In the genomic region with DNA sequence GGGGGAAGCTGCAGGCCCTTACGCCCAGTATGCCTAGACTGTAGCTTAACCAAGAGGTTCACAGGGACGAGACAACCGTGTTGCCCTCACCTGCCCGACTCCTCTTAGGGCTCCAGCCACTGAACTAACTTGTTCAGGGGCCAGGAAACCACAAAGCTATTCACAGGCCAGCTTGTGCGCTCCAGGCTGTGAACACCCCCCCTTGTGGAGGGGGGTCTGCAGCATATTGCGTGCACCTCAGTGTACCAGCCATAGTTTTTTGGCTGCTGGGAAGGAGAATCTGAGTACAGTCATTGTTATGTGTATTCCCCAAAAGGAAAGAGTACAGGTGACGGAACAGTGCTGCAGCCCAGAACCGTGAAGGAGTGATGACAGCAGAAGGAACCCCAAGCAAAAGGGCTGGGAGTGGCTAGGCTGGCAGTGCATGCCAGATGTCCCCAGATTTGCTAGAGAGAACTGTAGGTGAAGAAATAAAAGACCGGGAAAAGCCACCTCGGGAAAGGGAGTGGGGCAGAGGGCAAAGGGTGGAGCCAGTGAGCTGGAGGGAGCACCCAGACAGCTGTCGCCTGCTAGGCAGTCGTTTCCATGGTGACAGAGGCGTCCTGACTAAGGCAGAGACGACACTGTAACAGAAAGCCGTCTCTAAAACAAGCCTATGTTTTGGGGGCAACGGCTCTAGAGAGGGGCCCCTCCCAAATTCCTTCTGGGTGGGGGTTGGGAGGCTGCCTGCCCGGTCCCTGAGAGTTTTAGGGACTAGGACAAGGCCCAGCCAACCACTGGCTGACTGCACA, we compare ENCODE assay signal across 9 mouse cellular contexts. TPM values are rescaled to one million over a fixed set of nuclear protein-coding genes. Genes with fewer than 3 reads are reported as not detected.
A peak's percentile ranks its signal among the peaks of the same experiment; 100 is the strongest.
DNase-seq lines count a peak whose midpoint lies in the region; ATAC-seq and TF ChIP-seq lines count a peak whose summit lies in the region.
"Had no signal": no experiment of that assay in that cellular context is flagged by ENCODE, and none has a peak within 500 bp of the region (broad histone marks: within the 10 kb centered on the region; RNA-seq: fewer than 3 reads in every experiment).

No protein-coding gene starts in this region.

- no peaks in the 10 kb centered on the region for H3K9me3 ChIP-seq in hindbrain, embryonic 16.5 days (ENCODE audit: control insufficient read depth, low read length)

- TF ChIP-seq CTCF in thymus, adult 2 months (IDR thresholded peaks at IDR 0.05; ENCODE audit: borderline replicate concordance, control insufficient read depth, extremely low read depth, insufficient read depth, low read length, poor library complexity): no peak
- no peak for TF ChIP-seq CTCF in lung, adult 2 months (IDR thresholded peaks at IDR 0.05; ENCODE audit: insufficient read depth, low read length)
- TF ChIP-seq CTCF in small intestine, adult 2 months (IDR thresholded peaks at IDR 0.05; ENCODE audit: extremely low read depth, insufficient read length, insufficient replicate concordance, low read depth, low read length): no peak

- ATAC-seq in hindbrain, embryonic 16.5 days: no peak
- ATAC-seq in megakaryocyte-erythroid progenitor cell, adult 5-6 weeks (replicated peaks; ENCODE audit: low FRiP score, low TSS enrichment, poor library complexity, severe bottlenecking): no peak

- H3K27me3 ChIP-seq in thymus, adult 2 months (ENCODE audit: control insufficient read depth, insufficient read depth, low read length): no peaks in the 10 kb centered on the region
- no peaks in the 10 kb centered on the region; the same call in 1 of the 2 replicates for H3K27me3 ChIP-seq in hindbrain, embryonic 16.5 days (replicated peaks; ENCODE audit: control insufficient read depth, insufficient read depth, low read length)
- no peaks in the 10 kb centered on the region for H3K27me3 ChIP-seq in small intestine, adult 2 months (ENCODE audit: control insufficient read depth, insufficient read depth, low read length)

- 27% methylated on average over 17 of the region's 17 CpGs for WGBS in thymus, adult 2 months
- WGBS in hindbrain, embryonic 16.5 days: 25% methylated on average over 17 of the region's 17 CpGs
- WGBS in lung, adult 2 months: 29% methylated on average over 17 of the region's 17 CpGs
- 19% methylated on average over 17 of the region's 17 CpGs for WGBS in small intestine, adult 2 months

- H3K4me1 ChIP-seq in thymus, adult 2 months (replicated peaks; ENCODE audit: control insufficient read depth, insufficient read depth, low read length): 0 out of 2 replicates have a peak, but pooled peaks cover 9% of the 10 kb centered on the region
- H3K4me1 ChIP-seq in hindbrain, embryonic 16.5 days (ENCODE audit: control insufficient read depth, insufficient read depth, low read depth, low read length): peaks cover 39% of the 10 kb centered on the region
- H3K4me1 ChIP-seq in lung, adult 2 months (ENCODE audit: control insufficient read depth, insufficient read depth, low read length): peaks cover 31% of the 10 kb centered on the region
- H3K4me1 ChIP-seq in small intestine, adult 2 months (ENCODE audit: control insufficient read depth, insufficient read depth, insufficient read length, low read length): peaks cover 37% of the 10 kb centered on the region

- H3K27ac ChIP-seq in thymus, adult 2 months (ENCODE audit: control insufficient read depth, insufficient read depth, low read length): no peak overlapping the region
- H3K27ac ChIP-seq in hindbrain, embryonic 16.5 days (ENCODE audit: low read depth, low read length): peak overlapping the region; percentile 6; the same call in 1 of the 2 replicates
- H3K27ac ChIP-seq in small intestine, adult 2 months (ENCODE audit: insufficient read depth, low read depth, low read length): peak overlapping the region; percentile 46; the same call in 1 of the 2 replicates

- no peak overlapping the region; the same call in 1 of the 2 replicates for H3K9ac ChIP-seq in hindbrain, embryonic 16.5 days (ENCODE audit: low read depth, low read length)

- H3K36me3 ChIP-seq in thymus, adult 2 months (ENCODE audit: control insufficient read depth, insufficient read depth, low read length): no peaks in the 10 kb centered on the region
- H3K36me3 ChIP-seq in hindbrain, embryonic 16.5 days (ENCODE audit: control insufficient read depth, insufficient read depth, low read length): no peaks in the 10 kb centered on the region
- no peaks in the 10 kb centered on the region for H3K36me3 ChIP-seq in small intestine, adult 2 months (ENCODE audit: control insufficient read depth, insufficient read depth, low read length)

- peak overlapping the region; percentile 8; the same call in 1 of the 2 replicates for H3K4me2 ChIP-seq in hindbrain, embryonic 16.5 days (ENCODE audit: low read length)

- DNase-seq in thymus, adult 2 months: peak; percentile 9
- no peak for DNase-seq in thymus, adult 18-20 months
- peak; percentile 68 for DNase-seq in gastrocnemius, adult 18-20 months (ENCODE audit: low spot score)
- DNase-seq in lung, adult 2 months: peak; percentile 61
- no peak for DNase-seq in layer of hippocampus, postnatal 25 days (ENCODE audit: extremely low spot score in 1 of 2, low spot score in 1 of 2)

- TF ChIP-seq POLR2A in thymus, adult 2 months (IDR thresholded peaks at IDR 0.05; ENCODE audit: control insufficient read depth, extremely low read depth, insufficient read depth, low read length, poor library complexity): no peak
- TF ChIP-seq POLR2A in lung, adult 2 months (IDR thresholded peaks at IDR 0.05; ENCODE audit: borderline replicate concordance, extremely low read depth, low read depth, low read length): no peak
- TF ChIP-seq POLR2A in small intestine, adult 2 months (IDR thresholded peaks at IDR 0.05; ENCODE audit: low read depth, low read length): no peak

- no peak overlapping the region for H3K4me3 ChIP-seq in thymus, adult 2 months (ENCODE audit: control insufficient read depth, insufficient read depth, low read length)
- H3K4me3 ChIP-seq in hindbrain, embryonic 16.5 days (ENCODE audit: low read length): no peak overlapping the region
- H3K4me3 ChIP-seq in lung, adult 2 months (replicated peaks; ENCODE audit: extremely low read depth, low read depth, low read length): no peak overlapping the region
- H3K4me3 ChIP-seq in small intestine, adult 2 months (ENCODE audit: low read depth, low read length): peak overlapping the region; percentile 1; the same call in 1 of the 2 replicates

RNA-seq across cellular contexts. Expression of gene Tppp3, which starts 2.7 kb away (rescaled TPM):
- polyA plus RNA-seq in thymus, adult 2 months (2012; rRNA removed): 14.6 and 27.8 TPM in 2 replicates
- 10 to 100 TPM; 47.9 to 56.7 TPM for total RNA-seq in gastrocnemius, adult 18-20 months (2021)
- polyA plus RNA-seq in hindbrain, embryonic 16.5 days (2015; fragmentation: Nextera tagmentation; extraction: Ambion mirVana): 246 and 256 TPM in 2 replicates
- polyA plus RNA-seq in lung, adult 2 months (2012; rRNA removed): 785 and 816 TPM in 2 replicates
- polyA plus RNA-seq in small intestine, adult 2 months (2012; rRNA removed): 36.9 and 60.5 TPM in 2 replicates
- total RNA-seq in layer of hippocampus, postnatal 25 days (2021): 10 to 100 TPM; 26.7 to 33.7 TPM
- 0.45 and 1.4 TPM in 2 replicates for total RNA-seq in megakaryocyte-erythroid progenitor cell, adult 5-6 weeks (2014; fragmentation: Nextera tagmentation)
- 1.3 TPM in 1 of 2 replicates, not detected in the other for total RNA-seq in megakaryocyte-erythroid progenitor cell, adult 5-6 weeks (2017)

RNA-seq across cellular contexts. Expression of gene Zdhhc1, which starts 22.7 kb away (rescaled TPM):
- polyA plus RNA-seq in thymus, adult 2 months (2012; rRNA removed): 22.3 and 23.5 TPM in 2 replicates
- 10 to 100 TPM; 10.3 to 11.6 TPM for total RNA-seq in gastrocnemius, adult 18-20 months (2021)
- 39.0 and 40.2 TPM in 2 replicates for polyA plus RNA-seq in hindbrain, embryonic 16.5 days (2015; fragmentation: Nextera tagmentation; extraction: Ambion mirVana)
- 130 and 133 TPM in 2 replicates for polyA plus RNA-seq in lung, adult 2 months (2012; rRNA removed)
- polyA plus RNA-seq in small intestine, adult 2 months (2012; rRNA removed): 14.8 and 15.2 TPM in 2 replicates
- total RNA-seq in layer of hippocampus, postnatal 25 days (2021): 10 to 100 TPM; 27.6 to 34.0 TPM
- 8.4 and 12.8 TPM in 2 replicates for total RNA-seq in megakaryocyte-erythroid progenitor cell, adult 5-6 weeks (2014; fragmentation: Nextera tagmentation)
- 2.2 and 3.8 TPM in 2 replicates for total RNA-seq in megakaryocyte-erythroid progenitor cell, adult 5-6 weeks (2017)

RNA-seq across cellular contexts. Expression of gene Hsd11b2, which starts 44.5 kb away (rescaled TPM):
- polyA plus RNA-seq in thymus, adult 2 months (2012; rRNA removed): 0.46 and 0.90 TPM in 2 replicates
- under 1 TPM in 1 of 2 experiments, not detected in 1; 0.11 TPM for total RNA-seq in gastrocnemius, adult 18-20 months (2021)
- 6.9 and 8.8 TPM in 2 replicates for polyA plus RNA-seq in hindbrain, embryonic 16.5 days (2015; fragmentation: Nextera tagmentation; extraction: Ambion mirVana)
- 2.1 and 4.8 TPM in 2 replicates for polyA plus RNA-seq in lung, adult 2 months (2012; rRNA removed)
- 5.0 and 12.2 TPM in 2 replicates for polyA plus RNA-seq in small intestine, adult 2 months (2012; rRNA removed)
- under 1 TPM in 1 of 2 experiments, not detected in 1; 0.15 TPM for total RNA-seq in layer of hippocampus, postnatal 25 days (2021)
- total RNA-seq in megakaryocyte-erythroid progenitor cell, adult 5-6 weeks (2014; fragmentation: Nextera tagmentation): 0.20 TPM in 1 of 2 replicates, not detected in the other
- 0.19 TPM in 1 of 2 replicates, not detected in the other for total RNA-seq in megakaryocyte-erythroid progenitor cell, adult 5-6 weeks (2017)
- total RNA-seq: left cerebral cortex, adult 8-10 months had no signal

Comparison
In these comparisons a context has a peak if more than half of its experiments do, and no peak if none do; other contexts are left out.
1. DNase-seq: peak in thymus, adult 2 months (single experiment), gastrocnemius, adult 18-20 months (single experiment) and lung, adult 2 months (single experiment); none in thymus, adult 18-20 months (0 of 2) and layer of hippocampus, postnatal 25 days (0 of 2).